Mouse (Mus musculus): ENCODE results near the gene Nono.
A peak's percentile ranks its signal among the peaks of the same experiment; 100 is the strongest.

The Nono gene

GRCm38 (mm10) chrX:101481604-101482350 is 52.7 kb downstream of the Nono start:
- DNase-seq (ENCODE audit: extremely low spot score, low read depth, low spot score), result no peak

DNA sequence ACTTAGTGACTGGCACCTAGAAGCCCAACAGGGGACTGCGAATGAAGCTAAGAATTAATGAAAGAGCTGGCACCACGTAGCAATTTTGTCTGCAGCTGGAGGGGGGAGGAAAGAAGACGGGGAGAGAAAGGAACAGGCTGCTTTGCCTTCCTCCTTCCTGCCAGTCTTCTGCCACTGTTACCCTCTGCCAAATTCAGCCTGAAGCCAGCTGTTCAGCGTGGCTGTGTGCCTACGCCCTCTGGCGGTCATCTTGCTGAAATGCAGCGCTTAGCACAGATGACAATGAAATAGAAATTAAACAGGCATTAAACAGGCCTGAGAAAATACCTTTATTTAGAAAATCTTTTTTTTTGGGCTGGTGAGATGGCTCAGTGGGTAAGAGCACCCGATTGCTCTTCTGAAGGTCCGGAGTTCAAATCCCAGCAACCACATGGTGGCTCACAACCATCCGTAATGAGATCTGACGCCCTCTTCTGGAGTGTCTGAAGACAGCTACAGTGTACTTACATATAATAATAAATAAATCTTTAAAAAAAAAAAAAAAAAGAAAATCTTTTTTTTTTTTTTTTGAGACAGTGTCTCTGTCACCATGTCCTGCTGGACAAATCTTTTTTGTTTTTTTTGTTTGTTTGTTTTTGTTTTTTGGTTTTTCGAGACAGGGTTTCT is 57.5 kb downstream of the Nono start:
- peak; percentile 14 for DNase-seq (ENCODE audit: extremely low spot score, low read depth, low spot score)
